Mouse (Mus musculus) thymus, adult 2 months (tissue): ENCODE measurements around the gene Cct5.

Experiments
- CTCF ChIP-seq: fragments of 200-500 bp; IDR thresholded peaks from 2 replicates; pipeline ENCODE4 v1.5.1; 2012; ENCODE audit warnings: mild to moderate bottlenecking, control low read depth, low read length, moderate library complexity, borderline replicate concordance; ENCODE audit not compliant: control insufficient read depth, poor library complexity, insufficient read depth; ENCODE audit errors: extremely low read depth
- POLR2A ChIP-seq: fragments of 200-500 bp; IDR thresholded peaks from 2 replicates; pipeline ENCODE4 v1.6.1; 2012; ENCODE audit warnings: mild to moderate bottlenecking, low read length, control low read depth, moderate library complexity; ENCODE audit not compliant: control insufficient read depth, poor library complexity, insufficient read depth; ENCODE audit errors: extremely low read depth

DNA sequence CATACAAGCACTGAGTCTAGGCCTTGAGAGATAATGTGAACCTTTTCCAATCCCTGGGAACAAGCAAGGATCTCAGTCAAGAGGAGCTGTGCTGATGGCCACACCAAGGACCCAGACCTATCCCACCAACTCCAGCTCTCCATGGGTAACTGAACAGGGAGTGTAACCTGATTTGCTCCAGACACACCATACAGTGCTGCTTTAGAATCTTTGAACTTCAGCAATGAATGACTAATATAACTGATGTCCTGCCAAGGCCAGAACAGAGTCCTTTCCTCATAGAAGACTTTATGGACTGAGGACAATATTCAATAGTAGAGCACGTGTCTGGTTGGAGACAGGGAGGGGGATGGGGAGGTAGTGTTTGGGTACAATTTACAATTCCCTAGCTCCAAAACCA lies 56.5 kb downstream of the Cct5 start:
- TF ChIP-seq POLR2A (no peak), CTCF (no peak)
